Mouse (Mus musculus) thymus, adult 2 months (tissue): ENCODE measurements around the gene Rps28. TPM values are rescaled to one million over a fixed set of nuclear protein-coding genes. Genes with fewer than 3 reads are reported as not detected.

ENCODE experiments used
- DNase-seq: peaks from one replicate; pipeline ENCODE4 v3.0.0; 2021
- H3K27ac ChIP-seq: fragments of 200-500 bp; 2 replicates; pipeline ENCODE4 v1.5.1; 2012; ENCODE audit warnings: low read length, control low read depth; ENCODE audit not compliant: control insufficient read depth, insufficient read depth
- H3K27me3 ChIP-seq: fragments of 200-500 bp; 2 replicates; pipeline ENCODE4 v1.6.1; 2012; ENCODE audit warnings: mild to moderate bottlenecking, low read length, moderate library complexity, mixed read lengths; ENCODE audit not compliant: control insufficient read depth, insufficient read depth
- H3K36me3 ChIP-seq: fragments of 200-500 bp; 2 replicates; pipeline ENCODE4 v1.6.1; 2012; ENCODE audit warnings: mild to moderate bottlenecking, low read length, moderate library complexity; ENCODE audit not compliant: control insufficient read depth, insufficient read depth
- H3K4me1 ChIP-seq: fragments of 200-500 bp; replicated peaks from 2 replicates; pipeline ENCODE4 v1.6.1; 2012; ENCODE audit warnings: low read length; ENCODE audit not compliant: control insufficient read depth, insufficient read depth
- H3K4me3 ChIP-seq: fragments of 200-500 bp; 2 replicates; pipeline ENCODE4 v1.5.1; 2012; ENCODE audit warnings: mild to moderate bottlenecking, low read length, control low read depth, moderate library complexity; ENCODE audit not compliant: control insufficient read depth, insufficient read depth
- CTCF ChIP-seq: fragments of 200-500 bp; IDR thresholded peaks from 2 replicates; pipeline ENCODE4 v1.5.1; 2012; ENCODE audit warnings: mild to moderate bottlenecking, control low read depth, low read length, moderate library complexity, borderline replicate concordance; ENCODE audit not compliant: control insufficient read depth, poor library complexity, insufficient read depth; ENCODE audit errors: extremely low read depth
- POLR2A ChIP-seq: fragments of 200-500 bp; IDR thresholded peaks from 2 replicates; pipeline ENCODE4 v1.6.1; 2012; ENCODE audit warnings: mild to moderate bottlenecking, low read length, control low read depth, moderate library complexity; ENCODE audit not compliant: control insufficient read depth, poor library complexity, insufficient read depth; ENCODE audit errors: extremely low read depth
- WGBS: fragments of 180-500 bp; shearing (Covaris S2); methylation state at CpG from one replicate; pipeline ENCODE4 v1.1.7; 2018; 5-methylcytosine and 5-hydroxymethylcytosine counted together
- polyA plus RNA-seq: library from polyadenylated mRNA; depleted of rRNA; stranded (reverse); fragments of >200 nt; gene quantifications from 2 replicates; pipeline ENCODE4 v1.2.3, GENCODE M21; 2012

The Rps28 gene
- polyA plus RNA-seq, 1 experiment, result 707 TPM

DNA sequence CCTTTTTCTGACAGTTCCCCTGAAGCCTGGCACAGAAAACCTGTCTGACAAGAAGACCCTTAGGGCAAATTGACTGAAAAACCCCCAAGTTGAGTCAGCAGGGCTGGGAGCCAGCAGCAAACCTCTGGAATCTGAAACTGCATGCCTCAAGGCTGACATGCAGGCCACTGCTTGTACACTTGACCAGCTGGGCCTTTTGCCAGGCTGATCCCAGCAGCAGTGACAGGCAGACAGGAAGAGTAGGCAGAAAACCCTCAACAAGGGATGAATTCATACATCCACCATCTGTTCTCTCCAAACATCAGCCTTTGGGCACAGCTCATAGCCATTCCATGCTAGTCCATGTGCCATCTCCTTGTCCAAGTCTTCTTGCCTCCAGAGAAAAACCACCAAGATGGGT, 41.0 kb downstream of the Rps28 start:
- Histone ChIP-seq H3K4me1 (peaks cover 24% of the 10 kb centered on the region), H3K36me3 (no peaks in the 10 kb centered on the region), H3K27me3 (no peaks in the 10 kb centered on the region), H3K4me3 (no peak overlapping the region), H3K27ac (no peak overlapping the region)
- DNase-seq, result no peak
- TF ChIP-seq POLR2A, result no peak
- no peak for TF ChIP-seq CTCF

DNA sequence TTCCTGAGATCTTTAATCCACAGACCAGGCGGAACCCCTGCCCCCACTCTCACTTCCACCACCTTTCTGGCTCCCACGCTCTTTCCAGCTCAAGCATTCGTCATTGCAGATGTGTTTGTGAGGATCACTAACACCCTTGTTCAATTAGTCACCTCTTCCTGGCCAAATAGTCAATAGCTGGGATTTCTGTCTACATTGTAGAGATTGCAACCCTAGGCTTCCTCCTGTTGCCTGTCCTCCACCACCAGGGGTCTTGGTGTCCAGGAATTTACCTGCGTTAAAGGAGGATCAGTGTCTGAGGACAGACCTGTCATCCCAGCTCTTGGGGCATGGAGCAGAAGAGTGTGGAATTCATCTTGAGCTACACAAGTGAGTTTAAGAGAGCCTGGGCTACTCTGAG, 42.3 kb downstream of the Rps28 start:
- WGBS, result 27% methylated on average over 4 of the region's 4 CpGs
- no peak overlapping the region for H3K27ac ChIP-seq
- no peak for DNase-seq
- H3K4me3 ChIP-seq, result peak overlapping the region; percentile 47; the same call in 1 of the 2 replicates
- no peaks in the 10 kb centered on the region for H3K27me3 ChIP-seq
- no peak for TF ChIP-seq POLR2A
- TF ChIP-seq CTCF, result no peak
- H3K4me1 ChIP-seq, result peaks cover 24% of the 10 kb centered on the region
- H3K36me3 ChIP-seq, result no peaks in the 10 kb centered on the region

DNA sequence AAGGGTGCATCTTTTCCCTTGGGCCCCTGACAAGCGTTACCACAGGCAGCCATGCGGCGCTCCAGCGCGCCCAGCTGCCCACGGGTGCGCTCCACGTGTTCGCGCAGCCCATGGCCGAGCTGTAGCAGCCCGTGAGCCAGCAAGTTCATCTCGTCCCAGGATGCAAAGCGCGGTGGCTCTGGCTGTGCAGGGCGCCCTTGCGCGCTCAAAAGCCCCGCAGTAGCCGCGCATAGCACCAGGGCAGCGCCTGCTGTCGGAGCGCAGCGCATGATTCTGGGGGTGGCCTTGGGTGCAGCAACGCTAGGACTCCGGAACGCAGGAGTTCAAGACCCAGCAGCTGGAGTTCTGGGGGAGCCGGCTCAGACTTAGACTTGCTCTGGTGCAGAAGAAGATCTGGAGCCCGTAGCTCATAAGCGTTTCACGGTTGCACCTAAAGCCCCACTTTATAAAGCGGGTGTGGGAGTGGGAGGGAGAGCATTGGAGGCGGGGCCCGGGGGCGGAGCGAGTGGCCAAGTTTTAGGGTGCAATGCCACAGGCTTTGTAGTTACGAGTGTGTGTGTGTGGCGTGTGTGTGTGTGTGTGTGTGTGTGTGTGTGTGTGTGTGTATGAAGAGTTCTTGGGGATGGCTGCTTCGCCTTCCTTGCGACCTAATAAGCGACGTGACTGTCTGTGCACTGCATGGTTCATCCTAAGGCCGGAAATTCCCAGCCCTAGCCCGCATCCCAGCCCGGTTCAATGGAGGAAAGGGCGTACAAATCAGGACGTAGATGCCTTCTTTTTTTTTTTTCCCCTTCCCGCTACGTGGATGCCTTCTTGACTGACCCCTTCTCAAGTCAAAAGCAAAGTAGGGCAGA, 43.0 kb downstream of the Rps28 start, which contains the start of gene Angptl4:
TSS of gene Angptl4 (minus strand) at position 707 of the 854 bp plus-strand sequence.
- peak within 1 kb of the TSS; percentile 47 for H3K4me3 ChIP-seq
- no peaks in the 10 kb centered on the region for H3K36me3 ChIP-seq
- peak; percentile 77 for DNase-seq
- under 1% methylated on average over 50 of the region's 50 CpGs for WGBS
- no peaks in the 10 kb centered on the region for H3K27me3 ChIP-seq
- H3K4me1 ChIP-seq, result peaks cover 24% of the 10 kb centered on the region
- TF ChIP-seq CTCF, result peak; percentile 28; the same call in 1 of the 2 replicates
- no peak for TF ChIP-seq POLR2A
- peak within 1 kb of the TSS; percentile 1 for H3K27ac ChIP-seq

DNA sequence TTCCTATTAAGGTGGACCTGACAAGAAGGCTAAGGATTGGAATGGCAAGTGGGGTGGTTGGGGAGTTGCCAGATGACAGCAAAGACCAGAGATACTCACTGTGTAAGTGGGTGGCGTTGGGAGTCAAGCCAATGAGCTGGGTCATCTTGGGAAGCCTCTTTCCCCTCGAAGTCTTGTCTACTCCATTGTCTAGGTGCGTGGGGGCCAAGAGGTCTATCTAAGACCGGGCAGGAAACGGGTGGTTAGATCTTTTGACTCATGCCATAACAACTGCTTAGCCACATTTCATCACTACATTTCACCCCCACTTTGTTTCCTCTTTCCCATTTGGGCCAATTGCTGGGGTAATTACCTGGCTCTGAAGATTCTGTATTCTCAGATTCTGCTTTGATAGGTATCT, 43.9 kb downstream of the Rps28 start:
- DNase-seq, result no peak
- H3K27ac ChIP-seq, result no peak overlapping the region; the same call in 1 of the 2 replicates
- no peaks in the 10 kb centered on the region for H3K27me3 ChIP-seq
- peaks cover 24% of the 10 kb centered on the region for H3K4me1 ChIP-seq
- TF ChIP-seq POLR2A, result no peak
- TF ChIP-seq CTCF, result no peak
- no peak overlapping the region for H3K4me3 ChIP-seq
- no peaks in the 10 kb centered on the region for H3K36me3 ChIP-seq
- 13% methylated on average over 5 of the region's 5 CpGs for WGBS

DNA sequence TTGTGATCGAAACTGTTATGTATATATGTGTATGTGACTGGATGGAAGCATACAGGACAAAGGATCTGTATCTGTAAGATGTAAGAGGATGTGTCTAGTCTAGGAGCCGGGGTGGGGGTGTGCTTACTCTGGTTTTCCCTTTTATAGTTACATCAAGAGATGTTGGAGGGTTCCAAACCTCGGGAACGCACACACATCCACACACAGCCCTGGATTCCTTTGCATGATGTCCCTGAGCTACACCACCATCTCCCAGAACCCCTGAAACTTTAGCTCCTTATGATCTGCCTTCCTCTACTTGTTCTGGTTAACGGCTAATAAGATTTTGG, 44.4 kb downstream of the Rps28 start:
- Histone ChIP-seq H3K27ac (no peak overlapping the region), H3K27me3 (no peaks in the 10 kb centered on the region), H3K4me1 (peaks cover 24% of the 10 kb centered on the region), H3K36me3 (no peaks in the 10 kb centered on the region), H3K4me3 (no peak overlapping the region)
- DNase-seq, result no peak
- 92% methylated on average over 5 of the region's 5 CpGs for WGBS
- TF ChIP-seq POLR2A (no peak), CTCF (no peak)

DNA sequence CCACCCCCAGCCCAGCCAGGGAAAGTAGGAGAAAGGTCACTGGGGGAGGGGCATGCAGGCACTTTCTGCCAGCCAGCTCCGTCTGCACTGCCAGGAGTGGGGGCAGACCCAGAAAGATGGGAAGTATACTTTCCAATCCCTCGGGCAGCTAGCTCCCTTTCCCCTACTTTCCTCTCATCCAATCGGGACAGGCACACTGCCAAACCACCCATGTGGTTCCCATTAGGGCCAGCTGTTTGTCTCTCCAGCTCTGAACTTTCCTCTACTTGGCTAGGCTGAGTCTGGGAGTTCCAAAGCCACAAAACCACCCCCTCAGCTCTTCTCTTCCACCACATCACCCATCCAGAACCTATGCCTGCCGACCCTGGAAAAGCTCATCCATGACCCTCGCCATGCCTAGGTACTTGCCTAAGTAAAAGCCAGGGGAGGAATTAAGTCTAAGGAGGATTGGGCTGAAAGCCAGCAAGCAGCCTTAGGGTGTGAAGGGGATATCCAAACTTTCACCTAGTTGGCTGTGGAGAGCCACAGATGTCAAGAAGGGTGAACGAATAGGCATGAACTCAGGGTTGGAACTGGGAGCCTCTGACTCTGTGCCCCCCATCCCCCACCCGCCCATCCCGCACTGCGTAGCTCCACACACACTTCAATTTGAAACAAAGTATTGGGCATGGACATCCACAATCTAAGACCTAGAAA, 44.9 kb downstream of the Rps28 start:
- WGBS, result 56% methylated on average over 9 of the region's 9 CpGs
- Histone ChIP-seq H3K27me3 (no peaks in the 10 kb centered on the region), H3K4me1 (peaks cover 24% of the 10 kb centered on the region)

DNA sequence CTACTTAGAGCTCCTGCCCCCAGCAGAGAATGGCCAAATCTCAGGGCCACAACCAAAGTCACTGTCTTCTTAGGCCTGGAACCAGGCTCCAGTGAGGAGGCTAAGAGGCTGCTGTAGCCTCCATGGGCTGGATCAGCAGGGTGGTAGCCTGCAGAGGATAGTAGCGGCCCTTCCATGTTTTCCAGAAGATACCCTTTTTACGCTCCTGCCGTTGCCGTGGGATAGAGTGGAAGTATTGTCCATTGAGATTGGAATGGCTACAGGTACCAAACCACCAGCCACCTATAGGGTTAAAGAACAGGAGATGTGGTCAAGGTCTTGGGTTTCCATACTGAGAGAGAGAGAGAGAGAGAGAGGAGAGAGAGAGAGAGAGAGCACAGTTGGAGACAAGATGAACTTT, 49.1 kb downstream of the Rps28 start:
- H3K4me1 ChIP-seq, result peaks cover 8% of the 10 kb centered on the region
- H3K4me3 ChIP-seq, result no peak overlapping the region
- no peak for DNase-seq
- H3K36me3 ChIP-seq, result no peaks in the 10 kb centered on the region
- no peak for TF ChIP-seq CTCF
- TF ChIP-seq POLR2A, result no peak
- WGBS, result 97% methylated on average over 4 of the region's 4 CpGs
- H3K27me3 ChIP-seq, result no peaks in the 10 kb centered on the region
- no peak overlapping the region for H3K27ac ChIP-seq

More for the DNA sequence above, 44.9 kb downstream of the Rps28 start:
- no peaks in the 10 kb centered on the region for H3K36me3 ChIP-seq
- no peak overlapping the region for H3K27ac ChIP-seq
- no peak overlapping the region for H3K4me3 ChIP-seq
- DNase-seq, result no peak
- TF ChIP-seq POLR2A (no peak), CTCF (no peak)
